Mouse (Mus musculus) forebrain, embryonic 11.5 days (tissue): ENCODE measurements at regions not wholly inside any gene's neighbourhood (a gene's known extent, or its start where the extent isn't known, plus 50 kb on each side); places are given as distances from the start of the nearest gene placed in this dataset.

Source experiments
- ATAC-seq: fragments of 200-750 bp; cut with Nextera tagmentation; replicated peaks from 2 replicates; pipeline ENCODE4 v1.8.0; 2017; ENCODE audit warnings: moderate TSS enrichment; ENCODE audit not compliant: low FRiP score
- DNase-seq: peaks from one replicate; pipeline ENCODE4 v3.0.0-alpha.2; 2017; ENCODE audit warnings: low spot score
- H3K27ac ChIP-seq: fragments of 300-500 bp; sonication (generic); 2 replicates; pipeline ENCODE4 v1.5.1; 2014; ENCODE audit warnings: low read depth, low read length
- H3K27me3 ChIP-seq: fragments of 300-500 bp; sonication (generic); 2 replicates; pipeline ENCODE4 v1.6.1; 2014; ENCODE audit warnings: mild to moderate bottlenecking, low read length, mixed read lengths; ENCODE audit not compliant: control insufficient read depth, insufficient read depth
- H3K36me3 ChIP-seq: fragments of 300-500 bp; sonication (generic); 2 replicates; pipeline ENCODE4 v1.6.1; 2014; ENCODE audit warnings: mild to moderate bottlenecking, low read length, moderate library complexity, mixed read lengths; ENCODE audit not compliant: control insufficient read depth, insufficient read depth
- H3K4me1 ChIP-seq: fragments of 300-500 bp; sonication (generic); replicated peaks from 2 replicates; pipeline ENCODE4 v1.6.1; 2014; ENCODE audit warnings: low read length, mixed read lengths; ENCODE audit not compliant: control insufficient read depth, insufficient read depth
- H3K4me2 ChIP-seq: fragments of 300-500 bp; sonication (generic); 2 replicates; pipeline ENCODE4 v1.6.1; 2014; ENCODE audit warnings: low read depth, mild to moderate bottlenecking, low read length, moderate library complexity, mixed read lengths; ENCODE audit not compliant: severe bottlenecking
- H3K4me3 ChIP-seq: fragments of 300-500 bp; sonication (generic); 2 replicates; pipeline ENCODE4 v1.5.1; 2014; ENCODE audit warnings: low read depth, low read length
- H3K9ac ChIP-seq: fragments of 300-500 bp; sonication (generic); 2 replicates; pipeline ENCODE4 v1.6.1; 2014; ENCODE audit warnings: low read length
- H3K9me3 ChIP-seq: fragments of 300-500 bp; sonication (generic); 2 replicates; pipeline ENCODE4 v1.6.1; 2016; ENCODE audit warnings: low read length, mixed read lengths; ENCODE audit not compliant: control insufficient read depth
- WGBS: fragments of 180-500 bp; shearing (Covaris S2); extraction: QIAGEN DNeasy Blood & Tissue Kit; methylation state at CpG from one replicate; pipeline ENCODE4 v1.1.7; 2014; 5-methylcytosine and 5-hydroxymethylcytosine counted together

GRCm38 (mm10) chr11:112044455-112044854 is 737.6 kb upstream of the Sox9 start:
- Histone ChIP-seq H3K9ac (no peak overlapping the region), H3K27ac (no peak overlapping the region), H3K36me3 (no peaks in the 10 kb centered on the region), H3K9me3 (no peaks in the 10 kb centered on the region), H3K4me1 (no peaks in the 10 kb centered on the region), H3K4me3 (no peak overlapping the region), H3K4me2 (no peak overlapping the region), H3K27me3 (no peaks in the 10 kb centered on the region)
- ATAC-seq (no peak), DNase-seq (no peak)
- 29% methylated on average over 5 of the region's 5 CpGs for WGBS

GRCm38 (mm10) chr11:112045353-112045752 is 736.7 kb upstream of the Sox9 start:
- H3K4me3 ChIP-seq = no peak overlapping the region
- H3K9ac ChIP-seq = no peak overlapping the region
- H3K9me3 ChIP-seq = no peaks in the 10 kb centered on the region
- no peak overlapping the region for H3K4me2 ChIP-seq
- H3K36me3 ChIP-seq = no peaks in the 10 kb centered on the region
- ATAC-seq (no peak), DNase-seq (no peak)
- no peak overlapping the region for H3K27ac ChIP-seq
- H3K27me3 ChIP-seq = no peaks in the 10 kb centered on the region
- no peaks in the 10 kb centered on the region for H3K4me1 ChIP-seq
- 95% methylated on average over 2 of the region's 2 CpGs for WGBS

- WGBS = 22% methylated on average over 7 of the region's 7 CpGs
- H3K9me3 ChIP-seq = no peaks in the 10 kb centered on the region
- no peaks in the 10 kb centered on the region for H3K27me3 ChIP-seq
- H3K4me1 ChIP-seq = no peaks in the 10 kb centered on the region
- no peak for ATAC-seq
- H3K4me2 ChIP-seq = no peak overlapping the region
- H3K4me3 ChIP-seq = no peak overlapping the region
- no peak overlapping the region for H3K27ac ChIP-seq
- no peak overlapping the region for H3K9ac ChIP-seq
- no peaks in the 10 kb centered on the region for H3K36me3 ChIP-seq
- DNase-seq = no peak
Observed at GRCm38 (mm10) chr11:112050362-112050761, 731.7 kb upstream of the Sox9 start.

GRCm38 (mm10) chr11:112055591-112055990 is 726.4 kb upstream of the Sox9 start:
- Histone ChIP-seq H3K4me3 (no peak overlapping the region), H3K4me1 (no peaks in the 10 kb centered on the region), H3K36me3 (no peaks in the 10 kb centered on the region), H3K9me3 (no peaks in the 10 kb centered on the region), H3K27me3 (no peaks in the 10 kb centered on the region), H3K9ac (no peak overlapping the region), H3K4me2 (no peak overlapping the region), H3K27ac (no peak overlapping the region)
- 70% methylated on average over 6 of the region's 6 CpGs for WGBS
- DNase-seq = no peak
- no peak for ATAC-seq

GRCm38 (mm10) chr11:112067176-112067575 is 714.8 kb upstream of the Sox9 start:
- no peak for ATAC-seq
- no peak for DNase-seq
- Histone ChIP-seq H3K4me2 (no peak overlapping the region), H3K27ac (no peak overlapping the region), H3K9ac (no peak overlapping the region), H3K4me3 (no peak overlapping the region), H3K9me3 (peaks cover 2% of the 10 kb centered on the region; the same call in 1 of the 2 replicates), H3K4me1 (no peaks in the 10 kb centered on the region), H3K36me3 (no peaks in the 10 kb centered on the region), H3K27me3 (no peaks in the 10 kb centered on the region)
- WGBS = 77% methylated on average over 3 of the region's 3 CpGs

GRCm38 (mm10) chr11:112068821-112069220 is 713.2 kb upstream of the Sox9 start:
- WGBS = 94% methylated on average over 4 of the region's 4 CpGs
- Histone ChIP-seq H3K4me3 (no peak overlapping the region), H3K36me3 (no peaks in the 10 kb centered on the region), H3K4me2 (no peak overlapping the region), H3K27me3 (no peaks in the 10 kb centered on the region), H3K9me3 (peaks cover 2% of the 10 kb centered on the region; the same call in 1 of the 2 replicates), H3K9ac (no peak overlapping the region), H3K4me1 (no peaks in the 10 kb centered on the region), H3K27ac (no peak overlapping the region)
- ATAC-seq (no peak), DNase-seq (no peak)

- H3K4me3 ChIP-seq = no peak overlapping the region
- DNase-seq (no peak), ATAC-seq (no peak)
- H3K27me3 ChIP-seq = no peaks in the 10 kb centered on the region
- H3K4me2 ChIP-seq = no peak overlapping the region
- H3K36me3 ChIP-seq = no peaks in the 10 kb centered on the region
- H3K9me3 ChIP-seq = peaks cover 2% of the 10 kb centered on the region; the same call in 1 of the 2 replicates
- WGBS = 88% methylated on average over 7 of the region's 7 CpGs
- no peak overlapping the region for H3K27ac ChIP-seq
- no peak overlapping the region for H3K9ac ChIP-seq
- H3K4me1 ChIP-seq = no peaks in the 10 kb centered on the region
Observed at GRCm38 (mm10) chr11:112071571-112071970, 710.5 kb upstream of the Sox9 start.

GRCm38 (mm10) chr11:112081386-112081785 is 700.6 kb upstream of the Sox9 start:
- DNase-seq (no peak), ATAC-seq (no peak)
- Histone ChIP-seq H3K4me3 (no peak overlapping the region), H3K27ac (no peak overlapping the region), H3K4me1 (no peaks in the 10 kb centered on the region), H3K27me3 (no peaks in the 10 kb centered on the region), H3K9me3 (no peaks in the 10 kb centered on the region), H3K9ac (no peak overlapping the region), H3K36me3 (no peaks in the 10 kb centered on the region), H3K4me2 (no peak overlapping the region)
- 93% methylated on average over 4 of the region's 4 CpGs for WGBS

GRCm38 (mm10) chr11:112083019-112083418 is 699.0 kb upstream of the Sox9 start:
- no peak for ATAC-seq
- no peaks in the 10 kb centered on the region for H3K27me3 ChIP-seq

More at GRCm38 (mm10) chr11:112083019-112083418, 699.0 kb upstream of the Sox9 start:
- H3K4me2 ChIP-seq = no peak overlapping the region
- WGBS = 45% methylated on average over 4 of the region's 4 CpGs
- H3K9ac ChIP-seq = no peak overlapping the region
- DNase-seq = no peak
- no peaks in the 10 kb centered on the region for H3K9me3 ChIP-seq
- H3K4me1 ChIP-seq = no peaks in the 10 kb centered on the region
- H3K27ac ChIP-seq = no peak overlapping the region
- H3K4me3 ChIP-seq = no peak overlapping the region
- H3K36me3 ChIP-seq = no peaks in the 10 kb centered on the region
